Mouse (Mus musculus) CD8-positive naive resting alpha-beta T cell, adult 2 months (primary cell): ENCODE results near the gene Itsn1.
A peak's percentile ranks its signal among the peaks of the same experiment; 100 is the strongest.

Experiments
- DNase-seq, 2 experiments: peaks; one replicate each; pipeline ENCODE4 v3.0.0; 2022; ENCODE audit warnings: low read depth in 2 of 2, low spot score in 2 of 2

Itsn1 gene

GRCm38 (mm10) chr16:91730446-91730845 lies 1.4 kb downstream of the Itsn1 start:
- peak in 1 of 2 experiments; percentile 3 for DNase-seq

- no peak for DNase-seq
Measured at GRCm38 (mm10) chr16:91732816-91733215, 3.7 kb downstream of the Itsn1 start.

GRCm38 (mm10) chr16:91734771-91735170 lies 5.7 kb downstream of the Itsn1 start:
- DNase-seq: no peak

- DNase-seq: no peak
Measured at GRCm38 (mm10) chr16:91736046-91736816, 7.2 kb downstream of the Itsn1 start.

- no peak for DNase-seq
Measured at GRCm38 (mm10) chr16:91738505-91738904, 9.4 kb downstream of the Itsn1 start.

GRCm38 (mm10) chr16:91740184-91740917 lies 11.3 kb downstream of the Itsn1 start:
- no peak for DNase-seq

GRCm38 (mm10) chr16:91740918-91741255 lies 11.8 kb downstream of the Itsn1 start:
- DNase-seq: no peak

- DNase-seq: no peak
Measured at GRCm38 (mm10) chr16:91743055-91743454, 14.0 kb downstream of the Itsn1 start.

GRCm38 (mm10) chr16:91746101-91746950 lies 17.2 kb downstream of the Itsn1 start:
- DNase-seq: no peak

- DNase-seq: no peak
Measured at GRCm38 (mm10) chr16:91747567-91747966, 18.5 kb downstream of the Itsn1 start.

- DNase-seq: no peak
Measured at GRCm38 (mm10) chr16:91751644-91752385, 22.7 kb downstream of the Itsn1 start.

GRCm38 (mm10) chr16:91753611-91754010 lies 24.5 kb downstream of the Itsn1 start:
- no peak for DNase-seq

- peak in 1 of 2 experiments; percentile 15 for DNase-seq
Measured at GRCm38 (mm10) chr16:91754957-91755356, 25.9 kb downstream of the Itsn1 start.

GRCm38 (mm10) chr16:91761202-91761601 lies 32.1 kb downstream of the Itsn1 start:
- no peak for DNase-seq

- no peak for DNase-seq
Measured at GRCm38 (mm10) chr16:91761761-91762160, 32.7 kb downstream of the Itsn1 start.

- DNase-seq: no peak
Measured at GRCm38 (mm10) chr16:91762476-91762875, 33.4 kb downstream of the Itsn1 start.

GRCm38 (mm10) chr16:91763975-91764374 lies 34.9 kb downstream of the Itsn1 start:
- no peak for DNase-seq

- DNase-seq: no peak
Measured at GRCm38 (mm10) chr16:91764414-91764813, 35.3 kb downstream of the Itsn1 start.

GRCm38 (mm10) chr16:91765121-91765815 lies 36.2 kb downstream of the Itsn1 start:
- no peak for DNase-seq

- DNase-seq: no peak
Measured at GRCm38 (mm10) chr16:91765816-91766210, 36.7 kb downstream of the Itsn1 start.
